Mouse (Mus musculus): Measurements from ENCODE around the gene Ntsr2. TPM values are rescaled to one million over a fixed set of nuclear protein-coding genes. Genes with fewer than 3 reads are reported as not detected.

Ntsr2 gene
- polyA plus RNA-seq (2014; fragmentation: Illumina TruSeq; extraction: RNeasy Lipid Tissue Mini Kit (QIAGEN cat#74804); ENCODE audit: low read depth, low replicate concordance): 138 TPM

GRCm38 (mm10) chr12:16653332-16654093 is at the start of gene Ntsr2:
Gene Ntsr2, plus strand, starts transcription at chr12:16653382.

GRCm38 (mm10) chr12:16610936-16611335 is 42.2 kb upstream of the Ntsr2 start, which contains the start of gene Lpin1:
Gene Lpin1, minus strand, starts transcription at chr12:16610966.

Other genes starting within 250 kb of the Ntsr2 start
- 68.0 TPM for gene Lpin1, start 42.4 kb upstream of the Ntsr2 start, polyA plus RNA-seq (2014; fragmentation: Illumina TruSeq; extraction: RNeasy Lipid Tissue Mini Kit (QIAGEN cat#74804); ENCODE audit: low read depth, low replicate concordance)
- 26.8 TPM for gene Greb1, start 147.5 kb downstream of the Ntsr2 start, polyA plus RNA-seq (2014; fragmentation: Illumina TruSeq; extraction: RNeasy Lipid Tissue Mini Kit (QIAGEN cat#74804); ENCODE audit: low read depth, low replicate concordance)
- 19.4 TPM for gene E2f6, start 157.6 kb downstream of the Ntsr2 start, polyA plus RNA-seq (2014; fragmentation: Illumina TruSeq; extraction: RNeasy Lipid Tissue Mini Kit (QIAGEN cat#74804); ENCODE audit: low read depth, low replicate concordance)
- gene Rock2, start 241.5 kb downstream of the Ntsr2 start, polyA plus RNA-seq (2014; fragmentation: Illumina TruSeq; extraction: RNeasy Lipid Tissue Mini Kit (QIAGEN cat#74804); ENCODE audit: low read depth, low replicate concordance): 30.9 TPM